Mouse (Mus musculus): Measurements from ENCODE around the gene Sox6.
"Not testable (repeated sequence)": the region's sequence is repeated elsewhere in the genome, so short reads cannot be mapped to it uniquely, and the experiment has no call there.

The Sox6 gene

DNA sequence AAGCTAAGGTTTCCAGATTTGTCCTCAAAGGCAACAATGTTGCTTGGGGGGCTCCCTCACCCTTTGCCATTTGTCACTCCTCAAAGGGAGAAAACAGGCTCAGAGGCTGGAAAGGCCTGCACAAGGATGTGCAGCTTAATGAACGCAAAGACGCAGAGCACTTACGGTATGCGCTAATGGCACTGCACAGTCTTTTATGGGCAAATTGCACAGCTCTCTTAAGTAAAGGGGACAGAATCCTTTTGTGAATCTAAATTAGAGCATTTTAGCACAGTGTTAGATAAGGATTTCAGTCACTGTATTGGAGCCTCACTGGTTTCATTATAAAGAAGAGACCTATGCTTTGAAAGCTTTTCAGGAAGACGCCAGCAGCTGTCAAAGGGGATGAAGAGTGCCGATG lies 375.2 kb downstream of the Sox6 start:
- DNase-seq (ENCODE audit: low spot score in 2 of 2) = no peak

DNA sequence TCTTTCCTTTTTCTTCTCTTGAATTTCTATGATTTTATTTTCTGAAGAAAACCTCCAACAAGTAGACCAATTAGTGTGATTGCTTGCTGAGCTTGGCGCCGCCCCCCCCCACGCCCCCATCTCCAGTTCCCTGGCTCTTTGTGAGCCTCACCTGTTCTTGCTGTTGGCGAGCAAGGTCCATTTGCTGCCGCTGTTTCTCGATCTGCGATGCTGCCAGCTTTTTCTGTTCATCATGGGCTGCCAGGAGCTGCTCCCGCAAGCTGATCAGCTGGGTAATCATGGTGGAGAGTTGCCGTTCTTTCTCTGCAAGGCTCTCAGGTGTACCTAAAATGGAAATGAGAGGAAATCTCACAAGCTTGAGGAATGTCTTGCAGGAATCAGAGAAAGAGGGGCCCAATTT lies 376.5 kb downstream of the Sox6 start:
- DNase-seq (ENCODE audit: low spot score in 2 of 2) = no peak

DNA sequence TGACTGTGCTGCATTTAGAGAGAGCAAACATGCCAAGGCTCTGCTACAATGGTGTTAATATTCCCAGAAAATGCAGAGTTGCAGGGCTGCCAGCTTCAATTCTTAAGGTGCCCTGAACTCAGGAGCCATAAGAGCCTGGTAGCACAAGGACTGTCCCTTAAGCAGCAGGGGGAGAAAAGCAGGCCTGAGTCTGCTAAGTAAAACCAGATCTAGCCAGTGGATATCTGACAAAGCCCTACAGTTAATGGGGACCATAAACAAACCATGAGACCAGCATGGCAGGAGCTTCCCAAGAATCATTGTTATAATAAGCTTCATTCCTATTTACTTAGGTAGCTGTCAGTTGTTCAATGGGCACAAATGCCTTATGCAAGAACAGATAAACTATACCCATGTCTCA lies 391.9 kb downstream of the Sox6 start:
- DNase-seq (ENCODE audit: low spot score in 2 of 2) = no peak

DNA sequence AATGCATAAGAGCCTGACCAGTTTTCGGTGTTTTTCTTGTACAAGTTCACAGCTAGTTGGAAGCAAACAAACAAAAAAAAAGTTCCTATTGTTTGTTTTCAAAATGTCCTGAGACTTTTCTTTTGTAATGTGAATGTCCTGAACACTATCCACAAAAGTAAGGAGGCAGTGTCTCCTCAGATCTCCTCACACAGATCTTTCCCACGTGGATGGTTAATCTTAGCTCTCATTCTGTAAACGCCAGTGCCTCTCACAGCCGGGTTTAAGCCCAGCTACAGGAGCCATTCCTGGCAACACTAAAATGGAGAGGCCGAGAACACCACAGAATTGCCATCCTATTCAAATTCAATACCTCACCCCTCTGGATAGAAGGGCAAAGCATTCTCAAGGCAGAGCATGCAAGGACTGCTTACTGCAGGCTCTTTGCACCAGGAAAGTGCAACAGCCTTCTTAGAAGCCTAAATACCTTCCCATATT lies 392.6 kb downstream of the Sox6 start:
- no peak for DNase-seq (ENCODE audit: low spot score in 2 of 2)

DNA sequence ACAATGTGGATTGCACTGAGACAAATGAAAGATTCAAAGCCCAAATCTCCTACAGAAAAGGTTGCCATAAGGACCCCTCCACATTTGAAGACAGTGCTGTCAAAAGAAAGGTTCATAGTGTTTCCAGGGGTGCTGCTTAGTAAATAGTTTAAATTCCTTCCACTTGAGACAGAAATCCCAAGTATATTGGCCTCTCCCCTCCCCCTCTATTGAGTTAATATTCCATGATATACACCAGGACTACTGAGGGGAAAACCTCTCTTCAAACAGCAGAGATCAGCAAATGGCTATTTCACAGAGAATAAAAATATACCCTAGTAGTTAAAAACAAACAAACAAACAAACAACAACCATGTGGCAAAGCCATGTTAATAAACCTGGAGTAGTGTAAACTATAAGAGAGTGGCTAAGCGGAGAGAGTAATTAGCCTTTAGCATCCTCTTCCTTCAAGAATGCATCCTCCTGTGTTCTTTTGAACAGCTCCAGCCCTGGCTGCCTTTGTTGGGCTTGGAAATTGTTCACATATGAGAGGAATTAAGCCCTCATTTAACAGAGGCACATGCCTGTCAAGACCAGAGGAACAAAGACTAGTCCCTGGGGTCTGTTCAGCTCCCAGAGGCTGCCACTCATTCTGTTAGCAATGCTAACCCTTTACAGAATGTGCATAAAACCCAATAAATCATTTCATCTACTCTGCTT lies 393.2 kb downstream of the Sox6 start:
- no peak for DNase-seq (ENCODE audit: low spot score in 2 of 2)

DNA sequence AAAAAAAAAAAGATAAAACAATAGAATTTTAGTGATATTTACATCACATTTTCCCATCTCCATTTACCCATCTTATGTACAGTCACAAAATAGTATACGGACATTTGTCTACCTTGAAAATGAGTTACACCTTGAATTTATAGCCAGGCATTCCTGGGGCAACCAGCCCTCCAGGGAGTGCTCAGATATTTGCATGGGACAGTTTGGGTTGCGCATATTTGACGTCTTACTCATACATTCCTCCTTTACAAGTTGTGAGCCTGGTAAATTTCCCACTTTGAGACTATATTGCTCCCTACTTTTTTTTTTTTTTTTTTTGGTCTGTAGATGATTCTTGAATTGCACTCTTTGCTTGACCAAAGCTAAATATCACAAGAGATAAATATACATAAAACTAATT lies 407.9 kb downstream of the Sox6 start:
- DNase-seq (ENCODE audit: low spot score in 2 of 2) = no peak

- DNase-seq (ENCODE audit: low spot score in 2 of 2) = no peak
Measured at GRCm38 (mm10) chr7:115630287-115630686, 408.3 kb downstream of the Sox6 start.

DNA sequence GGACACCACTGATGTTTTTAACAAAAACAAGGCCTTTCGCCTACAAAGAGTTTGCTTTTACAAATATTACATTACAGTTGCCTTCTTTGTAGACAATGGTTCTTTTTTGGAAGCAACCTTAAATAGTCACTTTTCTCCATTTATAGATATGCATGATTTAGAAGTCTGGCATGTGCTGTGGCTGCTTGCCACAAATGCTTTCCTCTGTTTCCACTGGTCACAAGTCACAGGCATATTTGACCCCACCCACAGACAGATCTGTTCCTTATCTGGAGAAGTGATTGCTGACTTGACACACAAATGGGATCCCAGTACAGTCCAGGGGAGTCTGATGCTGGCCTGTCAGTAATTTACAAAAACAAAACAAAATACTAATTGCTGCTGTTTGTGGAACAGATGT lies 409.8 kb downstream of the Sox6 start:
- no peak for DNase-seq (ENCODE audit: low spot score in 2 of 2)

- DNase-seq (ENCODE audit: low spot score in 2 of 2) = no peak
Measured at GRCm38 (mm10) chr7:115625956-115626355, 412.6 kb downstream of the Sox6 start.

GRCm38 (mm10) chr7:115624907-115625552 lies 413.6 kb downstream of the Sox6 start:
- DNase-seq (ENCODE audit: low spot score in 2 of 2) = no peak

DNA sequence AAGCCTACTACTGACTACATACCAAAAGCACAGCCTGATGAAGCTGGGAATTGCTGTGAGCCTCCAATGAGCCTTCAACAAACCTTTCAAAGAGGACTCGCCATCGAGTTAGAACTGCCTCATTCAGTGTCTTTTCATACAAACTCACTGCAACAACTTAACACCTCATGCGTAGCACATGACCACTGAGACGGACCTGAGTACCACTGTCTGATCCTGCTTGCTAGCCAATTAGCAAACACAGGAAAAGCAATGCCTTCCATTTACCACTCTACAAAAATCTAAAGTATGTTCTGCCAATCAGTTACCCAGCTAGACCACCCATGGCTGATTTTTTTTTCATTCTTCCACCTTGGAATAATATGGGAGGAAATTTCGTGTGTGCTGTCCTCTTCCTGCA lies 414.1 kb downstream of the Sox6 start:
- DNase-seq (ENCODE audit: low spot score in 2 of 2) = no peak

GRCm38 (mm10) chr7:115615697-115616237 lies 422.8 kb downstream of the Sox6 start:
- DNase-seq (ENCODE audit: low spot score in 2 of 2) = no peak

DNA sequence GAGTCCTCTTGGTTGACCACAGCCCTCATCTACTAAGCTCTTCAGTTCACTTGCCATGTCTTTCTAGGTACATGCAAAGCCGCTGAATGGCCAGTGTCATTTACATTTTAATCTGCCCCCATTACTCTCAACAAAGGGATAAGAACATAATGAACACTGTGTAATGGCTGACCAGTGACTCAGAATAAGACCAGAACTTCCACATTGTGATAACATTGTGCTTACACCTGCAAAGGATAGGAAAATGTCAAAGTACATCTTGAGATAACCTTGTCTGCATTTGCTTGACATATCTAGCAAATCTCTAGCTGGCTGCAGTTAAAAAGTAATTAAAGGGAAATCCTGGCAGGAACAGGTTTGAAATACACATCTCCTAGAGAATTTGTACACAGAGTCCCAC lies 431.1 kb downstream of the Sox6 start:
- no peak for DNase-seq (ENCODE audit: low spot score in 2 of 2)

DNA sequence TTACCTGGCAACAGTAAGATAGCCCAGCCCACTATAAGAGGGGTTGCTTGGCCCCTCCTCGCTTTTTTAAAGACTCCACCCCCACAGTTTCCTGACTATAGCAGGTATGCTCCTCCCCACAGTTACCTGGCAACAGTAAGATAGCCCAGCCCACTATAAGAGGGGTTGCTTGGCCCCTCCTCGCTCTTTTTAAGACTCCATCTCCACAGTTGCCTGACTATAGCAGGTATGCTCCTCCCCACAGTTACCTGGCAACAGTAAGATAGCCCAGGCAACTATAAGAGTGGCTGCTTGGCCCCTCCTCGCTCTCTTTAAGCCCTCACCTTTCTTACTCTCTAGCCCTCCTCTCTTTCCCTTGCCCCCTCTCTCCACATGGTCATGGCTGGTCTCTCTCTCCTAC lies 432.5 kb downstream of the Sox6 start:
- not testable (repeated sequence) for DNase-seq (ENCODE audit: low spot score in 2 of 2)

- DNase-seq (ENCODE audit: low spot score in 2 of 2) = no peak
Measured at GRCm38 (mm10) chr7:115604883-115605282, 433.7 kb downstream of the Sox6 start.

GRCm38 (mm10) chr7:115597376-115597775 lies 441.2 kb downstream of the Sox6 start:
- DNase-seq (ENCODE audit: low spot score in 2 of 2) = no peak

DNA sequence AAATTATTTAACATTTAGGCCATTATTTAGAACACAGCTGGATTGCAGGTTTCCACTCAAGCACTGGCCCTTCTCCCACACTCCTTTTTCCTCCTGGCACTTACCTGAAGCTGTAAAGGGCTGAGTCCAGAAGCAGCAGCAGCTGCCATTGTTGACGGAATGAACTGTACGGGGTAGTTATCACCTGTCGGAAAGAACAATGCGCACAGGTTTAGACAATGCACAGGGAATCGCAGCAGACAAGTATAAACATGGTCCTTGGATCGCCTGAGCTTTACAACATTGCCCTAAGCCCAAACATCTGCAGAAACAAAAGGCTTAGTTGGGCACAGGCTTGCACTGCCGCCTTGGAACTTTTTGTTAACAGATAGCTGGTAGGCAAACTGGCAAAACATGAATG lies 458.1 kb downstream of the Sox6 start:
- DNase-seq (ENCODE audit: low spot score in 2 of 2) = no peak

- no peak for DNase-seq (ENCODE audit: low spot score in 2 of 2)
Measured at GRCm38 (mm10) chr7:115579826-115580225, 458.8 kb downstream of the Sox6 start.

GRCm38 (mm10) chr7:115576387-115576786 lies 462.2 kb downstream of the Sox6 start:
- DNase-seq (ENCODE audit: low spot score in 2 of 2) = no peak

DNA sequence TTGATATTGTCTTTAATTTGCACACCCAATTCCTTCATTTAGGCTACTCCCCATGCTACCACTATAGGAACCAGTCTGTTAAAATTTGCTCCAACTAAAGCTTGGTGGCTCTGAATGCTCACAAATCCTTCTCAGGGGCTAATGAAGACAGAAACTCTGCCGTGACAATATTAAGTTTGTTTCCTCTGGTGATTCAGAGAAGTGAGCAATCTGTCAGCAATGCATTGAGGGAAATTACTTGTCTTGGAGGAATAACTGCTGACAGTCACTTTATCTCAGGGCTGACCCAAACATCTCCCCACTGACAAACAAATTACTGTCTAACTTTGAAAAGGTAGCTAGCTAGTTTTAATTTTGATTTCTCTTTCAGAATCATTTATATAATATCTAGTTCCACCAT lies 463.8 kb downstream of the Sox6 start:
- DNase-seq (ENCODE audit: low spot score in 2 of 2) = no peak

GRCm38 (mm10) chr7:115568821-115569240 lies 469.8 kb downstream of the Sox6 start:
- DNase-seq (ENCODE audit: low spot score in 2 of 2) = no peak

GRCm38 (mm10) chr7:115568301-115568700 lies 470.3 kb downstream of the Sox6 start:
- DNase-seq (ENCODE audit: low spot score in 2 of 2) = no peak

DNA sequence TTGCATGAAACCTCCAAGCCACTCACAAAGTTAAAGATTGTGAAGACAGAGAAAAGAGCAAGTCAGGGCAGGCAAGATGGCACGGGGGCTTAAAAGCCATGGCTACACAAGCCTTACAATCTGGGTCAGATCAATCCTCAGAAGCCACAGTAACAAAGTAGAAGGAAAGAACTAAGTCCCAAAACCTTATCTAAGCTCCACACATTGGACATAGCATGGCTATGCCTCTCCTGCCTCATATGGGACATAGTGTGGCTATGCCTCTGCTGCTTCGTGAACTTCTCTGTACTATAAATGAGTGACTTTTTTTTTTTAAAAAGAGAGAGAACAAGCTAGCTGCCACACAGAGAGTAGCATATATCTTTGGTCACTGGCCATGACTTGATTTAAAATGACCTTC lies 471.8 kb downstream of the Sox6 start:
- DNase-seq (ENCODE audit: low spot score in 2 of 2) = no peak
